Mouse (Mus musculus): ENCODE measurements at regions not wholly inside any gene's neighbourhood (a gene's known extent, or its start where the extent isn't known, plus 50 kb on each side); places are given as distances from the start of the nearest gene placed in this dataset.
A peak's percentile ranks its signal among the peaks of the same experiment; 100 is the strongest.
"Not testable (repeated sequence)": the region's sequence is repeated elsewhere in the genome, so short reads cannot be mapped to it uniquely, and the experiment has no call there.

DNA sequence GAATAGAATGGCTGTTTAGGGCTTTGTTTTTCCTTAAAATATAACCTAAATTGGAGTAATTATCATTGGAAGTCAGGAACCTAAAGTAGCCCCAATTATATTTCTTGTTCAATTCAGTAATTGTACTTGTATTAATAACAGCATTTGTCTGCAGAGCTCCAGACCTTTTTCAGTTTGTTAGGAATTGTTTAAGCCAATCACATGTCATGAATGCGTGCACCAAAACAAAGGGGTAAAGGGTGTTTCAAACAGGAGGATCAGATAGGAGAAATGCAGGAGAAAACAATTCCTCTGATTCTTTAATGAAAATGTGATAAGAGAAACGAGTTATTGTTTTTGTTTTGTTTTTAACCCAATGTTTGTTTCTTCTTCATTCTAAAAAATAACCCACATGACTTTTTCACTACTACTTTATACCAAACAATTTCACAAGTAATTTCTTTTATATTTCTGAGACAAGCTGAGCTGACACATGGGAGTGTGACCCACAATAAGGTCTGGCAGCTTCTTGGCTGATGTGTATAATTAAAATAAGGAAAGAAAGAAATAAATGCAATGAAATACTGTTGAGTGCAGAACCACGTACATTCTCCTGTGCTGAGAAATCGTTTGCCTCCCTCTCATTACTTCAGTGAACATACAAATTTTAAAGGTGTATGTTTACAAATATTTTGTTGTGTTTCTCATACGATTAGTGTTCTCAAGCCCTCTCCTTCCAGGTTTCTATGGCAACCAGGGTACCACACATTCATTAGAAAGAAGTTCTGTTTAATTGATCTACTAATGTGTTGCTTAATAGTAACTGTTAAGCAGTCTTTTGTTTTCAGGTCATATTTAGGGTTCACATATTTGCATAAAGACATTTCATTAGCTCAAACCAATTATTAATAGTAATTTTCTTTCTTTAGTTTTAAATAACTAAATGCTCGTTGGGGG, 397.7 kb downstream of the Isl1 start:
- no peak for DNase-seq

DNA sequence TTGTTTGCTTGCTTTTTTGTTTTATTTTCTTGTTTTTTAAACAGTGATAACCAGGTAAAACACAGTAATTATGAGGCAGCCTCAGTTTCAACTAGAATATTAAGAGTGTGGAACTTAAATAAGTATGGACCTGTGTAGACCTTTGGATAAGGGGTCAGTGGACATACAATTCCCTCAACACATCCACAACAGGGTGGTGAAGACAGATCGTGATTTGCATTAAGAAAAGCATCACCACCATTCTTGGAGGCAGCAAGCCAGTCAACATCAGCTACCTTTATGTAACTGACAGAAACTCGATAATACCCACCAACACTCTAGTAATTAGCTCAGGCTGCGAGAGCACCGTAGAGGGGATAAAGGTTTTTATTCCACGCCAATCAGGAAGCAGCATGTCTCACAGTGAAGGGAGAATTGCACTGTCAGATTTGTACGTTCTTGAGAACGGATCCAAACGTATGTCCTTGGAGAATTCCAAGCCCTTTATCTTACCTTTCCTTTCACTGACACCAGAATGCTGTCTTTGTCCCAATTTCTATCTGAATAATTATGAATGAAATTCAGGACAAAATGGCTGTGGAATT, 398.5 kb downstream of the Isl1 start:
- DNase-seq = no peak

DNA sequence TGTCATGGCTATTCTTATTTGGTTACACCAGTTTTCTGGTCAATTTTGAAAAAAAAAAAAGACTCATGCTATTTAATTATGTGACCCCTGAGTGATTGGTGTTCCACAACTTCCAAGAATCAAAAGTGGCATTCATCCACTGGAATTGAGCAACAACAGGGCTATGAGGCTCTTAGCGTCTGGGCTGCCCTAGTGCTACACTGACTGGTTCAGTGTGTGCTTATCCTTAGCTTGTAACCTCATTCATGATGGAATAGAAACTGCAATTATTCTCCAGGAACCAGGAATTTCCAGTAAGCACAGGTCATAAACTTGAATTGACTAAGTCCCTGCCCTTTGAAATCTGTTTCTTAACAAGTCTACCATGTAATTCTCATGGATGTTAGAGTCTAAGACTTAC, 428.9 kb downstream of the Isl1 start:
- no peak for DNase-seq

DNA sequence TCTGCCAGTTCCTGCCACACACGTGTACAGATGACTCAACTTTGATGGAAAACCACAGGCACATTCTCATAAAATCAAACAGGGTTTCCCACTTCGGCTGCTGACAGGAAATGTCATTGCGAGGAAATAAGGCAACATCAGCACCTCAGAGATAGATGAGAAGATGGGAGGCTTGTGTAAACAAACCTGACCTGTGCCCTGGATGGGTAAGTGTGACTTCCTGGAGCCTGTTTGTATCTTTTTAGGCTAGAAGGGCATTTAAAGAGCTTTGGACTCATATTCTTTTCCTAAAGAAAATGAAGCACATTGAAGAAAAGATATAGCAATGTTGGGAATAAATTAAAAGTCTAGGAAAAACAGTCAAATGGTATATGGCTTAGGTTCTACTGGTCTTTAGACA, 449.0 kb downstream of the Isl1 start:
- no peak for DNase-seq

DNA sequence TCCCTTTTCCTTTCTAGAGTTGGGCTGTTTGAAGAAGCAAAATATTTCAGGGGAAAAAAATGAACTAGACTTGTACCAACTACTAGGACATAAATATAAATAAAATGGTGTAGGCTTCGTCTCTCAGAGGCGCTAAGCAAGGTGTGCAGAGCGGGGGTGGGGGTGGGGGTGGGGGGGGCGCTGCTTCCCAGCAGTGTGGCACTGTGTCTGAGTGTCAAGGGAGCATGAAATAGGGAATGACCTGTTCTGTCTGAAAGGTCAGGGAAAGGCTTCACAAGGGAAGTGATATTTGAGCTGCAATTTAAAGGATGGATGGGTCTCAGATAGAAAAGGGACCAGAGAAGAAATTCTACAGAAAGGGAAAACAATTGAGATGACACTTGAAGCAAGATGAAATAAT, 452.9 kb downstream of the Isl1 start:
- no peak for DNase-seq

DNA sequence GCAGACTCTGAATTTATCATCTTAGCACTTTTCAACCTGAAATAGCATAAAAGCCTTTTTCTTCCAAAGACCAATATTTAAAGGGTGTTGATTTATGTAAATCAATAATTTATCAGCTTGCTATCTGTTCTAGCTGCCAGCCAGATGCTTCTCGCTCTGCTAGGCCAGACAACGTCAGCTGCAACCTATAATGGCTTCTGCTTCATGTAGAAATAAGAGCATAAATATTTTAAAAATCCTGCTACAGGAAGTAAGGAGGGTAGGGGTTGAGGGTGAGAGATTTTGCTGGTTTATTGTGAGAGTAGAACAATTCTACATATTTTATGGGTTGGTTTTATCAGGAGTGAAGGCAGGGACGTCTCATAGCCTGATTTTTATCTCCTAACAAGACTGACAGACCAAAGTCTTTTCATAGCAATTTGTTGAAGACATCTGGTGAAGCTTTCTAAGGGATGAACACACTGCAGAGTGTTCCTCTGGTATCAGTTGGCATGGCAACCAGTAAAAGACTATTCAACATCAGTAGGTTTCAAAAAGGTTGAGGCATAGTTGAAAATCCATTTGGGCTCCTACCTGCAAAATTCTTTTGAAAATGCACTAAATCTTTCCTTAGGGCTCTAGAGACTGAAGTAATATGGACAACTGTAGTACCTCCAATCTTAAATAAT, 456.7 kb downstream of the Isl1 start:
- DNase-seq = no peak

DNA sequence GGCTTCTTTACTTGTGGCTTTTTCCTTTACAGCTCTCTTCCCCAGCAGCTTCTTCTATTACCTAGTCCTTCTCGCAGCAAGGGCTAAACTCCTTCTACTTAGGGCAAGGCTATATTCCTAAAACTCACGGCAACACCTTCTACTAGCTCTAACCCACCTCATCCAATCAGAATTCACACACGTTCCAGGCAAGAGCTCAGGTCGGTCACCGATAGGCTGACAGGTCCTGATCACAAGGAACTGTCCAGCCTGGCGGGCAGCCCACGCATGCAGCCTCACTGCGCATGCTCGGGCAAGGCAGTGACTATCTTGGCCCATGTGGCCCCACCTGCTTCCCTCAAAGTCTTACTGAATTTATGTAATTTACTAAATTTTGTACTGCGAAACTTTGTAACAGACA, 466.4 kb downstream of the Isl1 start:
- DNase-seq = no peak

DNA sequence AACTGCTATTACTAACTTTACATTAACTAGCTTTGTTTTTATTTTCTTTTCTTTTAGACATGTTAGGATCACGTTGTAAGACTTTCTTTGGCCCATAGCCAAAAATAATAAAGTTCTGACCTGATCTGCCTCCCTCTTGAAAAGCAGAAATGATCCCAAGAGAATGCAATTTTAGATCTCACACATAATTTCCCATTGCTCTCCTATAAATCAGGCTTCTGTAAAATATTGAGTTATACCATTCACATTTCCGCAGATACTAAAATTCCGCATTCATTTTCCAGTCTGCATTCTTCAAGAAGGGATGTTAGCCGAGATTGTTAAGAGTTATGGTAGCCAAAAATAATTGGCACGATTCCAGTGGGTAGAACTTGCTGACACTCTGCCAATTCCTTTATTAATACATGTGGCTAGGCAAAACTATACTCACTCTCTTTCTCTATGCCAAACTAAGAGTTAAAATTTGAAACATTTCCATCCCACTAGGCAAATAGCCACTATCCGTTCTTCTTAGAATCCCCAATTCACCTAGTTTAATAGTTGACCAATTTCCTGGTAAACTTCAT, 473.2 kb downstream of the Isl1 start:
- no peak for DNase-seq

DNA sequence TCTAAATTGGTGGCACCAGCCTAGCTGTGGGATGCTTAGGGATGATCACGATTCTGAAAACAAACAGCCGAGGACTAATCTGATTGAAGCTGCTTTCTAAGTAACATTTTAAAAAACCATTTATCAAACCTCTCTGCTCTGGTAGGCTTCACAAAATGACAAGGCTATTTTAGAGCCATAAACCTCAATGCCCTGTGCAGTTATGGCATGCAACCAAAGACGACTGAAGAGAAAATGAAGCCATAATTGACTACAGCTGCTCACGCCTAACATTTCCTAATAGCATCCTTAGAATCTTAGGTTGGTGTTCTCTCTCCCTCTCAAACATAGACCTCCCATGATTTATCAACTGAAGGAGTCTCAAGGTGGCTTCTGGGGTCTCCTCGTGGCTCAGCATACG, 484.3 kb downstream of the Isl1 start:
- no peak for DNase-seq

DNA sequence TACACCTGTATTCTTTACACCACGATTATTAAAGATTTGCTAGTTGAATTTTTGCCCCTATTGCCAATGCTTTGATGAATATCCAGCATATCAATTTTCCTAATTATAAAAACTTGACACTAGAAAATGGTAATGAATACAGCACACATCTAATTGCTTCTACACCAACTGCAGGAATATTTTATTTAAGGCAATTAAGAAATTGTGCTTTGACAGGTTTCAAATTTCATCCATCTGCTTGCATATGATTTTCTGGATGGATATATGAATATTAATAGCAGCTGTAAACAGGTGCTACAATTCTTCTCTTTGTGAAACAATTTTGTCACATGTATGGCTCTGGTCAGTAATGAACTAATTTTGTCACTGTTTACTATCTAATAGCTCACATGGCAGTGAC, 487.0 kb downstream of the Isl1 start:
- DNase-seq = no peak

DNA sequence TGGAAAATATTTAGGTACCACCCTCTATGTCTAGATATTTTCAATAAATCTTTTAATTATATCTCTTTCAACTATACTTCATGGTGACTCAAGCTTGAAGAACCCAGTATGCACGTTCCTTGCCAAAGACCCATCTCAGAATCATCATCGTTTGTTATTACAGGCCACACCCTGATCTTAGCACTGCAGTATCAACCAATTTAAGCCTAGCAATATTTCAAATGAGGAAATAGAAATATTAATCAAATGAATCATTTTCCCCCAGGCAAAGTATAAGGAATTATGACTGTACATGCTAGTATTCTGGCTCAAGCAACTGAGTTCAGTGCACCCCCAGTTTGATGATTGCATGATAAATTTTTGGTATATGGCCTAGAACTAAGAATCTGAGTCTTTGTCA, 495.3 kb downstream of the Isl1 start:
- no peak for DNase-seq

DNA sequence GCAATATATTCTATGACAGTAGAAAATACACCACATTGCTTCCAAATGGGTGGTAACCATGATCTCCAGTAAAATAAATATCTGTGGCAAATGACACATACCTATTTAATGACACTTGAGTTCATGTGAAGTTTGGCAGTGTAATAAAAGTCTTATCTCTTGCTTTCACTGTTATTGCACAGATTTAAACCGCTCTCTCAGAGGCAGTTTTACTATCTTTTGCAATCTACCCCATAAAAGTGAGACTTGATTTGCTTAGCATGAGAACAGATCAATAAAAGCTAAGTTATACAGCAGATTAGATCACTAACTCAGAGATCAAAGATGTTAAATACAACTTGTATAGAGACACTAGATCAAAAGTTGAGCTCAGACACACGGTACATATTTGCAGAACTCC, 510.2 kb downstream of the Isl1 start:
- no peak for DNase-seq

DNA sequence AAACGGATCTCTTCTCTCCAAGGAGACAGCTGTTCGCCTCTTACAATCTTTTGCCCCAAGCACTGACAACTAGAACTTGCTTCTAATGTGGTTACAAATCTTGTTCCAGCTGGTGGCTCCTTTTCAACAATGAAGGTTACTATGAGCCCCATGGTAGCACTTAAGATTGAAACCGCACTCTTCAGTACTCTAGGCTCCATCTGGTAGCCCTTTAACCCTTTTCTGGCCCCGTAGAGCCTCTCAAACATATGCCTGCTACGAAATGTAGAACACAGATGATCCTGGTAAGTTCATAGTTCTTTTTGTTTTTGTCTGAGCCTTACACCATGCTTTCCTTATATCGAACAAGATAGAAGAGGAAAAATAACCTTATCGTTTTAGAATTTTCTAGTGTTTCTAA, 558.2 kb downstream of the Isl1 start:
- DNase-seq = no peak

DNA sequence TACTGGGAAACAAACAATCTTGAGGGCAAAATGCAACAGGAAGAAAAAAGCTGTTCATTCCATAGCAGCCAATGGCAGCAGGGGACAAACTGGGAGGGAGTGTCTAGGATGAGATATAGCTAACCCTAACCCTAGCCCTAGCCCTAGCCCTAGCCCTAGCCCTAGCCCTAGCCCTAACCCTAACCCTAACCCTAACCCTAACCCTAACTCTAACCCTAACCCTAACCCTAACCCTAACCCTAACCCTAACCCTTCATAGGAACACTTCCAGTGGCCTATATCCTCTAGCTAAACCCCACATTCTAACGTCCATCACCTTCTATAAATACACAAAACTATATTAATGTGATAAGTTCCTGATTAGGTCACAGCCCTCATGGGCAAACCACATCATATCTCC, 567.4 kb downstream of the Isl1 start:
- DNase-seq = not testable (repeated sequence)

DNA sequence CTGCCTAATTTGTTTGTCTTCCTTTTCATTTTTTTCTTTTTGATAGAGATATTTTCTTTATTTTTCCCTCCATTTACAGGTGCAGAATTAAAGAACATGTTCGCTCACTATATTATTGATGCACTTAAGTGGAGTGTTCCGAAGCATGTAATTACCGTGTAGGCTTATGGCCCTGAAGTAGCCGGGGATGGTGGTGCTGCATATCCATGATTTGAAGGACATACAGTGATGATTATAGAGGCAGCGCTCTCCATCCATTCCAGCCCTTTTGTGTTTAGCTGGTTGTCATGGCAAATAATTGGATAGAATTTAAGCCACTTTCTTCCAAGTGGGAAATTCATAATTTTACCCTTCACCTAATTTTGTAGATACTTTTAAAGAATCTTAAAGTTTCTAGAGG, 581.5 kb downstream of the Isl1 start:
- no peak for DNase-seq

DNA sequence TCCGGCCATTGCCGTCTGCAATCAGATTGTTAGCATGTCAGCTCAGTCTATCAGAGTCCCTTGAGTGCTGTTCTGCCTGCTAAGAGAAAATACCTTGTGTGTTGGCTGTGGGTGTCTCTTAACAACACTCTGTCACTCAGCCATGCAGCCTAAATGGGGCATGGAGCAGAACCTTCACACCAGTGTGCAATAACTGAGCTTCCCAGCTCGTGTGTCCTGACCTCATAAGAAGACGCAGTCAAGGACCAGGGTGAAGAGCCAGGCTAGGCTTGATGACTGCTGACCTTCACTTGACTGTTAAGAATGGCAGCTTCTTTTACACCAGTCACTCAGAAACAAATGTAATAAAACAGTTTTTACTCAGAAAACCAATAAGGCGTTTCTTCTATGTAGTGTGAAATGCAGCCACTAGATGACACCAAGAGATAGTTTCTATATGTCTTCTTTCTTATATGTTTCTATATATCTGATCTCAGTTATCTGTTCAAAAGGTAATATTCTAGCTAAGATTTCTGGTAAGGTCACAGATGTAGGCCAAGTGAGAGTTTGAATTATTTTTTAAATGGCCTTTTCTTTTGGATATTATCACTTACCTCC, 584.0 kb downstream of the Isl1 start:
- DNase-seq = no peak

DNA sequence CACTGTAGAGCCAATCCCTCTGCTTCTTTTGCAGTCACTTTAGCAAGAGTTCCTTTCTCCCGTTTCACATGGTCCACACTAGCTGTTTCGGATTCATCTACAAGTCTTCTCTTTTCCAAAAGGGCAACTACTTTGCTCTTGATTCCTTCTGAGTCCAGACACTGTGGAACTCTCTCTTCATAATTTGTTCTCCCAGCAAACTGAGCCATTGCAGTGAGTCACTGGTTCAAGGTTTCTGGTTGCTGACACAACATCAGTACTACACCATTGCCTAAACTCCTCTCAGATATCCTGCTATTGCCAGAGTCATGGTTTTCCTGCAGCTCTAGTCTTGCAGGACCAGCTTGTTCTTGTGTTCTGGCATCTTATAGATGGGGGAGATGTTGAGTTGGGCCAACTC, 590.2 kb downstream of the Isl1 start:
- DNase-seq = no peak

DNA sequence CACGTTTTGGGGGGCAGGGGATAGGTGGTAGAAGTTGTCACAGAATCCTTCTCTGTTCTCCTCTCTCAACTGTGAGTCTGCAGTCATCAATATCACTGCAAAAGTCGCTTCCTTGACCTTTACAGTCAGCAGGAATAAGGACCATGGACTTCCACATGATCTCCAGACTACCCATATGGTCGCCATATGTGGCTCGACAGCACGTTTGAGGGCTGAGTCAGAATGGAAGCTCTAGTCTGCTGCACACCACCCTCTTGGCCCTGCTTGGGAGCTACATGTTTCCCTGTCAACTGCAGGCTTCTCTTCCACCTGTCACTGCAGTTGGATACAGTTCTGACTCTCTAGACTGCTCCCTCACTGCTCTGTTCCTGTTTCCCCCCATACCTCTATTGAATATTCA, 590.6 kb downstream of the Isl1 start:
- no peak for DNase-seq

DNA sequence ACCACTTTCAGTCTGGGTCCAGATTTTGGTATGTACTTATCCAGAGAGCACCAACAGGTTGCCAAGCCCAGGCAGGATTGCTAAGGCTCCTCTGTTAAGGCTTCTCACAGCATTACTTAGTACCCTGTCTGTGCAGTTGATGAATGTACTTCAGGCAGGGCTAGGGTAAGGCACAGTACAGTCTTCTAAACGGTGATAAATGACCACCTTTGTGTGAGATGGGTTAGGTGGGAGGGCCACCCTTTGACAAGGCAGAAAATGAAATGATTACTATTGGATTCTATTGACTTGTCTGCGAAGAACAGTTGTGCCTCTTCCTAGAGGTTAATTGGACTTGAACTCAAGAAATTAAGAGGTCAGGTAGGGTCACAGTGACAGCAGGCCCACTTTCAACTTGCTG, 594.4 kb upstream of the Itga1 start:
- DNase-seq = no peak

DNA sequence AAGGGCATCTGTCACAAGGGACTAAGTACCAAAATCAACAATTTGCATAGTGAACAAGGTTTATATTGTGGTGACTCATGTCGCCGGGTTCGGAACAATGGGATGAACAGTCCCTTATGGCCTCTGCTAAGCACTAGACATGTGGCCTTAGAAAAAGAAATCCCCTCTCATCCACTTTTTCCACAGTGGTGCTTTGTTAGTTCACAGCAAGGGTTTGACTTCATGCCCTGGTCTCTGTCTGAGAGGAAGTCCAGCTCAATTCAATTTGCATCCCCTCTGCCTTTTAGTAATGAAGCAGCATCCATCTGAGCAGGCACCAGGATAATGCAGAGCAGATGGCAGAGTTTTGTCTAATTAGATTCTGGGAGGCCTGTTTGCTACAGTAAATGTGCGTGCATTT, 585.7 kb upstream of the Itga1 start:
- DNase-seq = peak; percentile 13 to 37

DNA sequence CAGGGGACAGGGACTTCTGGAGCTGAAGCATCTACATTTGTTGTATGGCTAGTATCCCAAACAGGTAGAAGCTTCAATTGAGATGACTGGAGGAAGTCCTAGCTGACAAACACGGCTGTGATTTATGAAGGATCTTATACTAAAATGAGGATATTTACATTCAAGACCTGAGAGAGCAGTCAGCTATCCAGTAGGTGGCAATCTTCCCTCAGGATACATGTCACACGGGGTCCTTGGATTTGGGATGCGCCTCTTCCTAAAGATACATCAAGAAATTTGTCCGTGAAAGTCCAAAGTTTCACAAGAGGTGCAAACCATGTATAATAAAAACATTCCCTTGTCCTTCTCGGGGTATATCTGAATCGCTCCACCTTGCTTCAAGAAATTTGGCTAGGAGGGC, 577.8 kb upstream of the Itga1 start:
- peak; percentile 22 to 24 for DNase-seq

DNA sequence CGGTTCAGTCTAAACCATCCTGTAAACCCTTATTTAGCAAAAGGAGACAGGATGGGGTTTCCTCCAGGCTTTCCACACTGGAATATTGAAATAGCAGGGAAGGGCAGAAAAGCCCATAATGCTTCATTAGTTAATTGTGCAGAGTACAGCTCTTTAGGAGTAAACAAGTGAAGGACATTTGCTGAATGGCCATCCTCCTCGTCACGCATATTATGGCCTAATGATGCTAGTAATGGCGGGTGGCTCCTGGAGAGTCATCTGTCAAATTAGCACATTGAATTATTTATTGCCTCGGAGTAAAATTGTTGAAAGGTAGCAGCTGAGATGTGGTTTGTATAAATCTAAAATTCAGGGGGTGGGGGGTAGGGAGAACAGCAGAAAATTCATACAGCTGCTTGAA, 575.1 kb upstream of the Itga1 start:
- DNase-seq = no peak

DNA sequence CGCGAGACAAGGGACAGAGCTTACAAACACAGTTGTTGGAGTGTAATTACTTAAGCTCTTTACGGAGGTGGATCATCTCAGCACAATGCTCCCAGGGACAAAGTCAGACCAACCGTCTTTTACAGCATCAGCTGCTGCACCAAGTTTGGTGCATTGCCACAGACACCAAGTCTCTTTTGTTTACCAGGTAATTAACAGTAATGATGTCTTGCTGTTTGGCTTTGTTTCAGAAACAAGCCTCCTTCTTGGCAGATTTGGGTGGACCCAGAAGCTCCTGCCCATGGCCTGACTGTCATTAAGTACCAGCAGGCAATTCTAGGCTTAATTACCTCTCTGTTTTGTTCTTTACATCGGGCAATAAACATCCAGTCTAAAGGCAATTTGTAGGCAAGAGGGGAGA, 572.0 kb upstream of the Itga1 start:
- DNase-seq = no peak
